Mouse (Mus musculus) lung, postnatal 10 days (tissue): ENCODE results near the gene Tbc1d10c.
"Not testable (repeated sequence)": the region's sequence is repeated elsewhere in the genome, so short reads cannot be mapped to it uniquely, and the experiment has no call there.

ENCODE experiments used
- DNase-seq: peaks from one replicate; pipeline ENCODE4 v3.0.0; 2021

Gene Tbc1d10c

GRCm38 (mm10) chr19:4140147-4140546 is 50.9 kb downstream of the Tbc1d10c start:
- DNase-seq: no peak

DNA sequence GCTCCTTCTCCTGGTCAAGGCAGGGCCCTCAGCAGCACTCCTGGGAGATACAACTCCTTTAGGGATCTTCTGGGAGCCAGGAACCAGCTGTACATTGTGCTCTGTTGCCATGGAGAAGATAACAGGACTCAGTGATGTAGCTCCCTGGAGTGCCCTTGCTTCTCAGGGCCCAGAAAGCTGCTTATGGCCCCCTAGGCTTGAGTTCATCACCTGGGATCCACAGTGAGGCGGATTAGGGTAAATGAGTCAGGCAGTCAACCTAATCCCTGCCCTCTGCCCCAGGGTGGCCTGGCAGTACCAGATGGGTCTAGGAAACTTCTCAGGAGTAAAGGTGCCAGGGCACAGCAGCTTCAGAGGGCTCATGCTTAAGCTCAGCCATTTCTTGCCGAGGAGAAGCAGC is 51.6 kb downstream of the Tbc1d10c start, which contains the start of gene Gpr152:
TSS of gene Gpr152 (plus strand) at position 342 of the 400 bp plus-strand sequence.
- DNase-seq: no peak

GRCm38 (mm10) chr19:4137913-4138312 is 53.2 kb downstream of the Tbc1d10c start:
- no peak for DNase-seq

- no peak for DNase-seq
Measured at GRCm38 (mm10) chr19:4136463-4136862, 54.6 kb downstream of the Tbc1d10c start.

DNA sequence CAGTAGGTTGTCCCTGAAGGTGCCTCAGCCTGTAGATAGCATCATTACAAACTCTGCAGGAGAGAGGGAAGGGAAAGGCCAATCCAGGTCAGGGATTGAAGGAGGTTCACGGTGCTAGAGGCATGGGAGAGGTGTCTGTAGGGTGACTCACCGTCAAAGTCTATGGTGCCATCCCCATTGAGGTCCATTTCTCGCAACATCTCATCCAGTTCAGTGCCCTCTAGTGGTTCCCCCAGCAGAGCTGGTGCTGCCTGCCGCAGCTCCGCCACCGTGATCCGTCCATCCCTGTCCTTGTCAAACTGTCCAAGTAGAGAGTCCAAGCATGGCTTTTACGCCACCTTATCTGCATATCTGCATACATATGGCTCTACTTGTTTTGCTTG is 55.1 kb downstream of the Tbc1d10c start:
- DNase-seq: not testable (repeated sequence)

DNA sequence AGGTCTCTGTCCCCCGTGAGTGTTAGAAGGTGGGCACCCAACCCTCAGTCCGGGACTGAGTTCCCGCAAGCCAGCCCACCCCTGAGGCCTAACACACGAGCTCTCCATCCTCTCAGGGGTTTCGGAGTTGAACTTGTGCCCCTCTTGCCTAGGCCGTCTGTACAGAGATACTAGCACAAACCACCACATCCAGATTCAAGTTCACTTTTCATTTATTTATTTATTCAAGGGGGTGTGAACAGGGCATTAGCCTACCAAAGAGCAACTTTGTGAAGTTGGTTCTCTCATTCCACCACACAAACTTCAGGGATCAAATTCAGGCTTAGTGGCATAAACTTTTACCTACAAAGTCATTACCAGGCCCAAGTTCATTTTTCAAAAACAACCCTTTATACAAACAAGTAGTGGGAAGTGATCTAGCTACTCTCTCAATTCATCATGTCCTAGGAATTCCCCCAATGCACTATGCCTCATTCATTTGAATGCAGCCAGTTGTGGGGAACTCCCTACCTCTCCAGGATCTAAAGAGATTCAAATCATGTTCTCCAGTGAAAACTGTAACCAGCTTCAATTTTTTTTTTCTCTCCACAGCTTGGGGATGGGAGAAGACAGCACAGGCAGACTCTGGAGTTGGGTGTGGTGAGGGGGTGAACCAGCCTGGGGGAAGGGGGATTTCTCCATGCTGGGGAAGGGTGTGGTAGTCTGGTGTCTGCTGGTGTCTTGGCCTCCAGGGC is 55.7 kb downstream of the Tbc1d10c start:
- DNase-seq: not testable (repeated sequence)

- DNase-seq: no peak
Measured at GRCm38 (mm10) chr19:4134354-4134753, 56.7 kb downstream of the Tbc1d10c start.
